Mouse (Mus musculus) G1E (cell line): ENCODE data around the gene Bcar3.

Source experiments
- CTCF ChIP-seq: IDR thresholded peaks from 2 replicates; pipeline ENCODE4 v1.5.1; 2012; ENCODE audit warnings: low read depth, low read length, inconsistent platforms, mixed read lengths
- GATA1 ChIP-seq: IDR thresholded peaks from 2 replicates; pipeline ENCODE4 v1.6.1; 2012; ENCODE audit warnings: borderline replicate concordance, low read length, inconsistent platforms, mixed read lengths
- GATA2 ChIP-seq: IDR thresholded peaks from 2 replicates; pipeline ENCODE4 v1.6.1; 2012; ENCODE audit warnings: low read depth, low read length, inconsistent platforms, borderline replicate concordance
- POLR2AphosphoS5 ChIP-seq: IDR thresholded peaks from 2 replicates; pipeline ENCODE4 v1.6.1; 2012; ENCODE audit warnings: low read depth, low read length, inconsistent platforms; ENCODE audit not compliant: insufficient replicate concordance
- TAL1 ChIP-seq: conservative IDR thresholded peaks from 2 replicates; pipeline ENCODE4 v1.6.1; 2012; ENCODE audit warnings: low read depth, low read length, inconsistent platforms, mixed read lengths

DNA sequence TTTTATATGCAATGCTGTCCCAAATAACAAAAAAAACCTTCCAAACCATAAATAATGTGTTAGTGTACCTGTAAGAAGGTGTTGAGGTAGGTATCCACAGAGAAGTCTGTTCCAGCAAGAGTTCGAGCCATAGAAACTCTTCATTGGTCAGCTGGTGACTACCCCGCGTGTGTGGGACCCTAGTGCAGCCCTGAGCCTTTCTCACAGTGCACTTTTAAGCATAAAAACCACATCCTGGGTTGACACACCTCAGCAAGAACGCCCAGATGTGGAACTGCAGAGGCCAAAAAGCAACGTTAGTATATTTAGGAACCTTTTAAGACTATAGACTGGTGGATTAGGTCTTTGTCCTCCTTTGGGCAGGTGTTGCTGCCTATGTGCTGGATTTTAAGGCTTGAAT lies 6.7 kb upstream of the Bcar3 start:
- no peak for TF ChIP-seq CTCF
- no peak for TF ChIP-seq TAL1
- TF ChIP-seq GATA1, result no peak
- TF ChIP-seq GATA2, result no peak
- TF ChIP-seq POLR2AphosphoS5, result no peak
